Mouse (Mus musculus) heart, embryonic 13.5 days (tissue): ENCODE data around the gene Scn4a. TPM values are rescaled to one million over a fixed set of nuclear protein-coding genes. Genes with fewer than 3 reads are reported as not detected.

ENCODE experiments used
- ATAC-seq: fragments of 200-750 bp; cut with Nextera tagmentation; 2 replicates; pipeline ENCODE4 v1.8.0; 2017; ENCODE audit warnings: moderate TSS enrichment; ENCODE audit not compliant: insufficient number of reproducible peaks, low FRiP score, low TSS enrichment; ENCODE audit errors: extremely low read depth
- H3K27ac ChIP-seq: fragments of 300-500 bp; sonication (generic); replicated peaks from 2 replicates; pipeline ENCODE4 v1.5.1; 2015; ENCODE audit warnings: moderate library complexity, mild to moderate bottlenecking, inconsistent platforms
- H3K27me3 ChIP-seq: fragments of 300-500 bp; sonication (generic); replicated peaks from 2 replicates; pipeline ENCODE4 v1.6.1; 2015; ENCODE audit warnings: mild to moderate bottlenecking, inconsistent platforms
- H3K36me3 ChIP-seq: fragments of 300-500 bp; sonication (generic); 2 replicates; pipeline ENCODE4 v1.6.1; 2015; ENCODE audit warnings: mild to moderate bottlenecking, inconsistent platforms
- H3K4me1 ChIP-seq: fragments of 300-500 bp; sonication (generic); 2 replicates; pipeline ENCODE4 v1.6.1; 2015; ENCODE audit warnings: inconsistent platforms
- H3K4me2 ChIP-seq: fragments of 300-500 bp; sonication (generic); 2 replicates; pipeline ENCODE4 v1.6.1; 2015; ENCODE audit warnings: inconsistent platforms, mild to moderate bottlenecking, moderate library complexity
- H3K4me3 ChIP-seq: fragments of 300-500 bp; sonication (generic); 2 replicates; pipeline ENCODE4 v1.5.1; 2015; ENCODE audit warnings: moderate library complexity, mild to moderate bottlenecking, inconsistent platforms
- H3K9ac ChIP-seq: fragments of 300-500 bp; sonication (generic); 2 replicates; pipeline ENCODE4 v1.6.1; 2015; ENCODE audit warnings: inconsistent platforms, mild to moderate bottlenecking, moderate library complexity
- H3K9me3 ChIP-seq: fragments of 300-500 bp; sonication (generic); 2 replicates; pipeline ENCODE4 v1.6.1; 2016; ENCODE audit warnings: inconsistent platforms
- WGBS: fragments of 180-500 bp; shearing (Covaris S2); methylation state at CpG from one replicate; pipeline ENCODE4 v1.1.7; 2015; ENCODE audit warnings: mixed read lengths; 5-methylcytosine and 5-hydroxymethylcytosine counted together
- polyA plus RNA-seq: library from polyadenylated mRNA; unstranded; fragments of >200 nt; fragmentation: Nextera tagmentation; extraction: Ambion mirVana; gene quantifications from 2 replicates; pipeline ENCODE4 v1.2.1, GENCODE M21; 2015

Gene Scn4a
- polyA plus RNA-seq, 1 experiment from 2014 or later = 0.08 TPM

DNA sequence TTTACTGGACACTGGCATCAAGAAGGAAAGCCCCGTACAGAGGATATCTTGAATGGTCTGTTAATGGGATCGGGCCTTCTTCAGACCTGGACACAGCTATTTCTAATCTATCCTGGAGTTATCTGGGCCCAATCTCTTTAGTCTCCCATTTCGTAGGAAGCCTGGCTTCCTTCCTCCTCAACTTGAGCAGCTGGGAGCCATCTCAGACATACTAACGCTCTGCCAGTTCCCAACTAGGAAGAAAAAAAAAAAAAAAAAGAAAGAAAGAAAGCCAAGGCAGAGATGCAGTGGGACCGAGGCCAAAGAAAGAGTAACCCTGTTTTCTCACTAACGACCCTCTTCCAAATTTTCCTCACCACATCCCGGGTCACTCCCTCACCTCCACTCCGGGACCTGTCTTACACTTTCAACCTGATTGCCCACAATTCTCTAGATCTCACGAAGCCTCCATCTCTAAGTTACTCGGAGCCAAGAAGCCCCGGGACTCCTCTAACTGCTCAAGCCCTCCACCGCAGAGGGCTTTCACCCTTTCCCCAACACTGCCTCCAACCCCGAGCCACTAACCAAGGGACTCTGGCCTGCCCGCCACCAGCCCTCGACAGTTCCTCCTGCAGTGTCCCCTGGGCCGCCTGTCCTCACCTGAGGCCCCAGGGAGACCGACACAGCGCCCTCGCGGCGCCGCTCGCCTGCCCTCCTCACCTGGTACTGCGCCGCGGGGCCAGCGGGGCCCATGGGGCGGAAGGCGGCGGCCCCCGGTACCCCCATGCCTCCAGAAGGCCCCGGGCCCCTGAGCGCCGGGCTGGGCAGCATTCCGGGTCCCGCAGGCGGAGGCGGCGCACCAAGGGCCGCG, 81.1 kb downstream of the Scn4a start:
- peaks cover 9% of the 10 kb centered on the region for H3K36me3 ChIP-seq
- peak overlapping the region; percentile 98 for H3K9ac ChIP-seq
- peak overlapping the region; percentile 79 for H3K4me2 ChIP-seq
- ATAC-seq = 0 out of 2 replicates have a peak, but pooled peaks have one; percentile 6
- 1% methylated on average over 41 of the region's 41 CpGs for WGBS
- peak overlapping the region; percentile 87 for H3K4me3 ChIP-seq
- no peaks in the 10 kb centered on the region for H3K27me3 ChIP-seq
- no peaks in the 10 kb centered on the region for H3K9me3 ChIP-seq
- peaks cover 68% of the 10 kb centered on the region for H3K4me1 ChIP-seq
- peak overlapping the region; percentile 92 for H3K27ac ChIP-seq

DNA sequence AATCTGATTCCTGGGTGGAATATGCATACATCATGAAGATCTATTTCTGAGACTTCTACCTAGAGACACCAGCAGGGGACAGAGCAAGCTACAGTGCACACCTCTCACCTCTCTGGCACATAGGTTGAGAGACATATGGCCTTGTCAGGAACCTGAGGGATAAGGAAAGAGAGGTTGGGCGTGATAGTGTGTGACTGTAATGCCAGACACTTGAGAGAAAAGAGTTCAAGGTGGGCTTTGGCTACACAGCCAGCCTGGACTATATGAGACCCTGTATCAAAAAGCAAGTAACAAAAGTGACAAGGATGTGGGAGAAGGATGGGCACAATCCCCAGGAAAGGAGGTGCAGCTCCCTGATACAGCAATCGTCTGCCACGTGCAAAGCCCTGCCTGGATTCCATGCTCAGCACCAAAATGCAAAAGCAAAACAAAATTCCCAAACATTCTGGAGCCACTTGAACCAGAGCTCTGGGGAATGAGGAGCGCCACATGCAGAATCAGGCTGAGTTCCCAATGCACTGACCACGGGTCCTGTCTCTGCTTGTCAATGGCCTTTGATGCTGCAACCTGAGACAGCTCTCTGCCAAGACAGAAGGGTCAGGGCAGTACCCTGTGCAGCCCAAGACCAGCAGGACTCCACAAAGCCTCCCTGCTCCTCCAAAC, 81.8 kb downstream of the Scn4a start:
- peak overlapping the region; percentile 92 for H3K27ac ChIP-seq
- WGBS = 35% methylated on average over 5 of the region's 5 CpGs
- peak overlapping the region; percentile 87 for H3K4me3 ChIP-seq
- H3K4me1 ChIP-seq = peaks cover 62% of the 10 kb centered on the region
- no peaks in the 10 kb centered on the region for H3K9me3 ChIP-seq
- no peak for ATAC-seq
- H3K27me3 ChIP-seq = no peaks in the 10 kb centered on the region
- H3K36me3 ChIP-seq = peaks cover 17% of the 10 kb centered on the region
- peak overlapping the region; percentile 98 for H3K9ac ChIP-seq
- H3K4me2 ChIP-seq = peak overlapping the region; percentile 79

DNA sequence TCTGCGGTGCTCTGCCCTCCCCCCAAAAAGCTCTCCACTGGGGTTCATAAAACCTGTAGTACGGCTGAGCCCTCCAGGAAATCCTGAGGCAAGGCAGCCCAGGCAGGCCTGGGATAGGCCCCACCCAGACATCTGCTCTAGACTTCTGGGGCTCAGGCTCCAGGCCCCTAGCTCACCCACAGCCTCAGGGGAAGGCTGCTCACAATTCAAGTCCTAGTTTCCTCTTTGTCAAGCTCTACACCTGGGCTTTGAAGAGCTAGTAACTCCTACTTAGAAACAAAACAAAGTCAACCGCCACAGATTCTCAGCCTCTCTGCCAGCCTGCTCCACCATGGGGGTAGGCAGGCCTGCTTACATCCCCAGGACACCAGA, 84.0 kb downstream of the Scn4a start:
- Histone ChIP-seq H3K4me1 (peaks cover 48% of the 10 kb centered on the region), H3K9me3 (no peaks in the 10 kb centered on the region), H3K9ac (peak overlapping the region; percentile 61), H3K36me3 (peaks cover 39% of the 10 kb centered on the region), H3K4me3 (no peak overlapping the region), H3K27ac (peak overlapping the region; percentile 16), H3K4me2 (0 out of 2 replicates have a peak overlapping the region, but pooled peaks have one; percentile 18), H3K27me3 (no peaks in the 10 kb centered on the region)
- no peak for ATAC-seq
- 45% methylated on average over 3 of the region's 3 CpGs for whole genome bisulfite sequencing

Other genes starting within 250 kb of the Scn4a start
- gene Gm10840, start 192.4 kb downstream of the Scn4a start, polyA plus RNA-seq = not detected in 2 replicates
- 119 TPM in 2 replicates for gene Limd2, start 192.4 kb downstream of the Scn4a start, polyA plus RNA-seq
- 18.9 and 20.4 TPM in 2 replicates for gene Strada, start 151.1 kb downstream of the Scn4a start, polyA plus RNA-seq
- gene Ccdc47, start 136.9 kb downstream of the Scn4a start, polyA plus RNA-seq = 79.6 and 81.5 TPM in 2 replicates
- 43.5 and 46.7 TPM in 2 replicates for gene Ddx42, start 136.4 kb downstream of the Scn4a start, polyA plus RNA-seq
- 36.6 and 37.4 TPM in 2 replicates for gene Ftsj3, start 97.2 kb downstream of the Scn4a start, polyA plus RNA-seq
- gene Psmc5, start 97.1 kb downstream of the Scn4a start, polyA plus RNA-seq = 229 and 256 TPM in 2 replicates
- gene Smarcd2, start 80.3 kb downstream of the Scn4a start, polyA plus RNA-seq = 17.9 and 20.4 TPM in 2 replicates
- 0.06 and 0.13 TPM in 2 replicates for gene Tcam1, start 76.6 kb downstream of the Scn4a start, polyA plus RNA-seq
- not detected in 2 replicates for gene Gh, start 51.4 kb downstream of the Scn4a start, polyA plus RNA-seq
- gene Cd79b, start 38.5 kb downstream of the Scn4a start, polyA plus RNA-seq = 1.2 TPM in 2 replicates
- gene Prr29, start 12.2 kb upstream of the Scn4a start, polyA plus RNA-seq = 0.15 and 0.27 TPM in 2 replicates
- gene Icam2, start 34.8 kb upstream of the Scn4a start, polyA plus RNA-seq = 77.7 and 86.1 TPM in 2 replicates
- 3.9 and 4.3 TPM in 2 replicates for gene Ern1, start 134.6 kb upstream of the Scn4a start, polyA plus RNA-seq